Mouse (Mus musculus) ES-Bruce4 (cell line): ENCODE results near the gene Xxylt1.
A peak's percentile ranks its signal among the peaks of the same experiment; 100 is the strongest.

ENCODE experiments used
- CTCF ChIP-seq: IDR thresholded peaks from one replicate; pipeline ENCODE4 v1.8.1; 2011; ENCODE audit warnings: low read depth, low read length
- EP300 ChIP-seq: IDR thresholded peaks from 2 replicates; pipeline ENCODE4 v1.6.1; 2011; ENCODE audit warnings: low read depth, low read length; ENCODE audit not compliant: insufficient read depth
- POLR2A ChIP-seq: IDR thresholded peaks from one replicate; pipeline ENCODE4 v1.8.1; 2011; ENCODE audit warnings: low read length; ENCODE audit not compliant: insufficient read depth

- TF ChIP-seq EP300 (0 out of 2 replicates have a peak, but pooled peaks have one; percentile 19), CTCF (no peak), POLR2A (no peak)
These were observed 14.7 kb downstream of the Xxylt1 start for GRCm38 (mm10) chr16:31066344-31067098.
